Mouse (Mus musculus) embryonic facial prominence, embryonic 12.5 days (tissue): ENCODE measurements around the gene Ropn1. TPM values are rescaled to one million over a fixed set of nuclear protein-coding genes. Genes with fewer than 3 reads are reported as not detected.

Experiments
- ATAC-seq: fragments of 200-750 bp; cut with Nextera tagmentation; 2 replicates; pipeline ENCODE4 v1.8.0; 2017; ENCODE audit not compliant: insufficient number of reproducible peaks, insufficient read depth, low FRiP score, low TSS enrichment
- H3K27ac ChIP-seq: fragments of 300-500 bp; sonication (generic); 2 replicates; pipeline ENCODE4 v1.5.1; 2016; ENCODE audit warnings: mild to moderate bottlenecking
- H3K27me3 ChIP-seq: fragments of 300-500 bp; sonication (generic); 2 replicates; pipeline ENCODE4 v1.6.1; 2016; ENCODE audit warnings: mild to moderate bottlenecking, moderate library complexity
- H3K36me3 ChIP-seq: fragments of 300-500 bp; sonication (generic); 2 replicates; pipeline ENCODE4 v1.6.1; 2016; ENCODE audit warnings: mild to moderate bottlenecking
- H3K4me1 ChIP-seq: fragments of 300-500 bp; sonication (generic); 2 replicates; pipeline ENCODE4 v1.6.1; 2016
- H3K4me2 ChIP-seq: fragments of 300-500 bp; sonication (generic); replicated peaks from 2 replicates; pipeline ENCODE4 v1.6.1; 2016; ENCODE audit warnings: mild to moderate bottlenecking, moderate library complexity
- H3K4me3 ChIP-seq: fragments of 300-500 bp; sonication (generic); 2 replicates; pipeline ENCODE4 v1.5.1; 2016; ENCODE audit warnings: mild to moderate bottlenecking
- H3K9ac ChIP-seq: fragments of 300-500 bp; sonication (generic); 2 replicates; pipeline ENCODE4 v1.6.1; 2016; ENCODE audit warnings: mild to moderate bottlenecking, moderate library complexity
- H3K9me3 ChIP-seq: fragments of 300-500 bp; sonication (generic); 2 replicates; pipeline ENCODE4 v1.6.1; 2016; ENCODE audit warnings: mild to moderate bottlenecking, moderate library complexity
- WGBS: fragments of 180-500 bp; shearing (Covaris S2); methylation state at CpG from one replicate; pipeline ENCODE4 v1.1.7; 2016; 5-methylcytosine and 5-hydroxymethylcytosine counted together
- polyA plus RNA-seq: library from polyadenylated mRNA; unstranded; fragments of >200 nt; fragmentation: Nextera tagmentation; extraction: Ambion mirVana; gene quantifications from 2 replicates; pipeline ENCODE4 v1.2.1, GENCODE M21; 2016

Gene Ropn1
- not detected in 2 replicates for polyA plus RNA-seq

DNA sequence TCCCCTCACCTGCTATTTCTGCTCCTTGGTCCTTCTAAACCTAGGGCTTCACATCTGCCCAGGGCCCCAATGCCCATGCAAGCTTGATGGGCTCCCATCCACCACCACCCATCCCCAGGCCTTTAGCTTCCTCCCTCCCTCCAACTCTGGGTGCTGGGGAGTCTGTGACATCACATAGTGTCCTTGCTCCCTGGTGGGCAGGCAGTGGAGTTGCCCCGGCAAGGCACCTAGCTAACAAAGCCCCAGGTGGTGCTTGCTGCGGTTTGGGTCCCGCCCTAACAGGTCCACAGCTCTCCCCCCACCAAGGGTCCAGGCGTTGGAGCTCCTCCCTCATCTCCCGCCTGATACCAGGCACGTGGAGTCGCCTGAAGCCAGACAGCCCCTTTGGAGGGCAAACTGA lies at the start of gene Ropn1:
Ropn1 (plus strand) TSS at position 301 of the 400 bp plus-strand sequence.
- Histone ChIP-seq H3K27ac (no peak within 1 kb of the TSS), H3K4me1 (no peaks in the 10 kb centered on the region), H3K9me3 (no peaks in the 10 kb centered on the region), H3K9ac (no peak within 1 kb of the TSS), H3K36me3 (no peaks in the 10 kb centered on the region), H3K27me3 (no peaks in the 10 kb centered on the region), H3K4me2 (no peak within 1 kb of the TSS), H3K4me3 (no peak within 1 kb of the TSS)
- no peak for ATAC-seq
- WGBS = 70% methylated on average over 7 of the region's 7 CpGs

DNA sequence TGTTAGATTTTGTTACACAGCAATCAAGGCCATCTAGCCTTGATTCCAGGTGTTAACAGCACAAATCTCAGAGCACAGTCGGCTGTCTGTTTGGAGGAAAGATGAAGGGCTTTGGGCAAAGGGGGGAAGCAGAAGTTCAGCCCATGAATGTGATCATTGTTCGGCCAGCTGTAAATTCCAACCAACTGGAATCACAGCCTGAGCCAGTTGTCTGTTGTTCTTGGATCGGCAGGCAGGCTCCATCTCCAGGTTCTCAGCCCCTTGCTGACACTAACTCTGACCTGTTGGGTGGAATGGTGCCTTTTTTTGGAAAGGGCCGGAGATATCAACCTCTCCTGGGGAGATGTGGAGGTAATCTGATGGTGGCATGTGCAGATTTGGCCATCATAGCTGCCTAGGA lies 47.8 kb upstream of the Ropn1 start:
- WGBS = 49% methylated on average over 4 of the region's 4 CpGs
- H3K4me1 ChIP-seq = no peaks in the 10 kb centered on the region
- no peak overlapping the region for H3K9ac ChIP-seq
- H3K27me3 ChIP-seq = no peaks in the 10 kb centered on the region
- H3K4me2 ChIP-seq = no peak overlapping the region
- H3K4me3 ChIP-seq = no peak overlapping the region
- no peaks in the 10 kb centered on the region for H3K9me3 ChIP-seq
- ATAC-seq = no peak
- no peaks in the 10 kb centered on the region for H3K36me3 ChIP-seq
- H3K27ac ChIP-seq = no peak overlapping the region

DNA sequence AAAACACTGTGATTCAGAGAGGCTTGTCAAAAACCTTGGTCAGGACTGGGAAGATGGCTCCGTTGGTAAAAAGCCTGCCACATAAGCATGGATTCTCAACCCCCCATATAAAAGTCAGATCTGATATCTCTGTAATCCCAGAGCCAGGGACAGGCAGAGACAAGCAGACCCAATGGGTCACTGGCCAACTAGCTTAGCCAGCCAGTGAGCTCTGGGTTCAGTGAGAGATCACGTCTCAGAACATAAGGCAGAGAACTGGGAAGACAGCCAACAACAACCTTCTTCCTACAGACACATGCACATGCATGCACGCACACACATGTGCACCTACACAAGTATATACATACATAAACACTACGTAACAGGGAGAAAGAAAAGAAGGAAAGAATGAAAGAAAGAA lies 46.6 kb upstream of the Ropn1 start:
- Histone ChIP-seq H3K36me3 (no peaks in the 10 kb centered on the region), H3K9ac (no peak overlapping the region), H3K9me3 (no peaks in the 10 kb centered on the region), H3K4me3 (no peak overlapping the region), H3K4me1 (no peaks in the 10 kb centered on the region), H3K27me3 (no peaks in the 10 kb centered on the region), H3K27ac (no peak overlapping the region), H3K4me2 (no peak overlapping the region)
- 70% methylated on average over 4 of the region's 4 CpGs for WGBS
- ATAC-seq = no peak

DNA sequence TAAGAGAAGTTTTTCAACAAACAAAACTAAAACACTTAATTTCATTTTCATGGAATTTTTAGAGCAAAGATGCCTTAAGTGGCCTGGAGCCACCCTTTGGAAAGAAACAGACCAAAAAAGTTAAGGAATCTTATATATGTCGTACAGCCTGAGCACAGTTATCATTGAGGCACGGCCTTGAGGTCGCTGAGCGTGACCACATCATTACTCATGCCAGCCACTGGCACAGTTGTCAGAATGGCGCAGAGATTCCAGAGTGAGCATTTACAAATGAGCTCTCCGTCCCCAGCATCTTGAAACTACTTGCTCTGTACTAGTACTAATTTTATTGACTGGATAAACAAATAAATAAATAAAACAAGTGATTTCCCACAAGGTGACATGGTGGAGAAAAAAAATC lies 45.9 kb upstream of the Ropn1 start:
- WGBS = 68% methylated on average over 6 of the region's 6 CpGs

DNA sequence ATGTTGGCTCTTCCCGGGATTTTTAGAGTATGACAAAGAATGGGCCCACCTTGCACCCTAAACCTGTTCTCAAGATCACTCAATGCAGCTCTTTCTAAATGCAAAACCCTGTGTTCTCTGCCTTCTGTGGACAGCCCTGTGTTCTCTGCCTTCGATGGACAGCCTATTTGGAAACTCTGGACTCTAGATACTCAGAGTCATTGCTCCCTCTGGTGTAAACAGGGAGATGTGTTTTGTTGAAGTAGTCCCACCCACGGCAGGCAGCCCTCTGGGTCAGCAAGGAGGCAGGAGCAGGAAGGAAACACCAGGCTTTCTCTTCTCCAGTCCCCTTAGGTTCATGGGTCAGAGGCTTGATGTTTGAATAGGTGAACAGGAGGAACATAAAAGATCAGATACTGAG lies 44.0 kb upstream of the Ropn1 start:
- Histone ChIP-seq H3K36me3 (no peaks in the 10 kb centered on the region), H3K4me2 (no peak overlapping the region), H3K27ac (no peak overlapping the region), H3K9me3 (no peaks in the 10 kb centered on the region), H3K9ac (no peak overlapping the region), H3K4me3 (no peak overlapping the region), H3K4me1 (no peaks in the 10 kb centered on the region), H3K27me3 (no peaks in the 10 kb centered on the region)
- WGBS = 30% methylated on average over 3 of the region's 3 CpGs
- ATAC-seq = no peak

More for the DNA sequence above, 45.9 kb upstream of the Ropn1 start:
- H3K27ac ChIP-seq = no peak overlapping the region
- H3K9me3 ChIP-seq = no peaks in the 10 kb centered on the region
- no peak for ATAC-seq
- H3K36me3 ChIP-seq = no peaks in the 10 kb centered on the region
- no peak overlapping the region for H3K9ac ChIP-seq
- H3K4me3 ChIP-seq = no peak overlapping the region
- H3K4me1 ChIP-seq = no peaks in the 10 kb centered on the region
- no peak overlapping the region for H3K4me2 ChIP-seq
- no peaks in the 10 kb centered on the region for H3K27me3 ChIP-seq

DNA sequence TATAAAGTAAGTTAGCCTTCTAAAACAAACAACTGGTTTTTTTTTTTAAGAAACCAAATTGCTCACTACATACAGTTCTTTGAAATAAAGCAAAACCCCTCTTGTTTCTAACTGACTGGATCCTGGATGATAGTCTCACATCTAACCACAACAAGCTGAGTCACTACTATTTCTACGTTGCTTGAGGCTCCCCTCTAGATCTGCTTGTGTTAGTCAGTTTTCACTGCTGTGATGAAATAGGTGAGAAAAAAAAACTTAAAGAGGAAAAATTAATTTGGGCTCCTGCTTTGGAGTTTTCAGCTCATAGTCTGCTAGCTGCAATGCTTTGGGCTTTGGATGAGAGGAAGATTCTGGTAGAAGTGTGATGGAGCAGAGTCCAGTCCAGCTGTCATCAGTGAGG lies 39.6 kb upstream of the Ropn1 start:
- Histone ChIP-seq H3K9me3 (peaks cover 6% of the 10 kb centered on the region; the same call in 1 of the 2 replicates), H3K27me3 (no peaks in the 10 kb centered on the region), H3K9ac (no peak overlapping the region), H3K4me1 (no peaks in the 10 kb centered on the region), H3K4me3 (no peak overlapping the region), H3K27ac (no peak overlapping the region), H3K4me2 (no peak overlapping the region), H3K36me3 (no peaks in the 10 kb centered on the region)
- ATAC-seq = no peak
- 85% methylated on average over 1 of the region's 1 CpGs for WGBS

DNA sequence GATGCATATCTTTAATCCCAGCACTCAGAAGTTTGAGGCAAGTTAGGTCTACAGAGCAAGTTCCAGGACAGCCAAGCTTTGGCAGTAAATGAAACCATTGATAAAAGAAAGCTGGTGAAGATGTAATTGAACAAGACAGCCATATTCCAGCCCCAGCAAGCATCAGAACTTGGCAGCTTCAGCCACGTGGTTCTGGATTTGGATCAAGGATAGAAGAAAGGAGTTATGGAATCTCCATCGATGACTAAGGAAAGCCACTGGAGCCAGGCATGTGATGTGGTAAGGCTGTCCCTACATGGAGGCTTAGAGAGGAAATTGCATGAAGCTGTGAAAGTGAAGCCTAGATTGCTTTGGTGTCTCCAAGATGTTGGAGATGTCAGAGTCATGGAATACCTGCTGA lies 35.7 kb upstream of the Ropn1 start:
- Histone ChIP-seq H3K27ac (no peak overlapping the region), H3K4me2 (no peak overlapping the region), H3K36me3 (no peaks in the 10 kb centered on the region), H3K9me3 (peaks cover 9% of the 10 kb centered on the region), H3K4me3 (no peak overlapping the region), H3K4me1 (no peaks in the 10 kb centered on the region), H3K9ac (no peak overlapping the region), H3K27me3 (no peaks in the 10 kb centered on the region)
- no peak for ATAC-seq
- 79% methylated on average over 2 of the region's 2 CpGs for WGBS

DNA sequence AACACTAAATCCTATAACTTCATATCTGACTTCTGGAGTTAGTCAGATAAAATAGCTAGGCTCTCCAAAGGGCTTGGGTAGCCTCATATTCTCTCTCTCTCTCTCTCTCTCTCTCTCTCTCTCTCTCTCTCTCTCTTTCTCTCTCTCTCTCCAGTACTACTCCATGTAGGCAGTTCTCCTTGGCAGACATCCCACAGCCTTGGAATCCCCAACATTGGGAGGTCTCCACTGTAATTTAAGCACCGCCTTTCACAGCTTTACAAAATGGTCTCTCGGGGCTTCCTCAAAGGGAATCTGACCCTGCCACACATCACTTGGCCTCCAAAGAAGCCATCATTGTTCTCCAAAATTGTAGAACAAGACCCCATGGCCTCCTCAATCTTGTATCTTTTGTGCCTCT lies 22.1 kb upstream of the Ropn1 start:
- no peaks in the 10 kb centered on the region for H3K9me3 ChIP-seq
- H3K4me2 ChIP-seq = no peak overlapping the region
- H3K9ac ChIP-seq = no peak overlapping the region
- ATAC-seq = no peak
- H3K27ac ChIP-seq = no peak overlapping the region
- 60% methylated on average over 2 of the region's 2 CpGs for WGBS
- no peak overlapping the region for H3K4me3 ChIP-seq
- H3K27me3 ChIP-seq = no peaks in the 10 kb centered on the region
- no peaks in the 10 kb centered on the region for H3K36me3 ChIP-seq
- no peaks in the 10 kb centered on the region for H3K4me1 ChIP-seq

DNA sequence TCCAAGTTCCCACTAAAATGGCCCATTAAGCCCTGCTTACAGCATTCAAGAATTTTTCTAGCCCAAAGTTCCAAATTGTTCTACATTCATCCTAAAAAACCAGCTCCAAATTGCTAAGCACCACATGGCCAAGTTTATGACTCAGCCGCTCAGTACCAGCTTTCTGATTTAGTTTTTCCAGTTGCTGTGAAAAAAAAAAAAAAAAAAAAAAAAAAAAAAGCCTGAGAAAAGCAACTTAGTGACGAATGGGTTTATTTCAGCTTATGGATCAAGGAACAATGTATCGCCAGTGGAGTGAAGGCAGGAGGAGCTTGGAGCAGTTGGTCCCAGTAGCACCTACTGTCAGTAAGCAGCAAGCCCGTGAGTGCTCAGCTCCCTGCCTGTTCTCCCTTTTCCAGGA lies 21.3 kb upstream of the Ropn1 start:
- H3K4me1 ChIP-seq = no peaks in the 10 kb centered on the region
- WGBS = 81% methylated on average over 4 of the region's 4 CpGs
- H3K27me3 ChIP-seq = no peaks in the 10 kb centered on the region
- ATAC-seq = no peak
- no peak overlapping the region for H3K27ac ChIP-seq
- no peaks in the 10 kb centered on the region for H3K9me3 ChIP-seq
- no peak overlapping the region for H3K9ac ChIP-seq
- H3K36me3 ChIP-seq = no peaks in the 10 kb centered on the region
- no peak overlapping the region for H3K4me3 ChIP-seq
- no peak overlapping the region for H3K4me2 ChIP-seq

DNA sequence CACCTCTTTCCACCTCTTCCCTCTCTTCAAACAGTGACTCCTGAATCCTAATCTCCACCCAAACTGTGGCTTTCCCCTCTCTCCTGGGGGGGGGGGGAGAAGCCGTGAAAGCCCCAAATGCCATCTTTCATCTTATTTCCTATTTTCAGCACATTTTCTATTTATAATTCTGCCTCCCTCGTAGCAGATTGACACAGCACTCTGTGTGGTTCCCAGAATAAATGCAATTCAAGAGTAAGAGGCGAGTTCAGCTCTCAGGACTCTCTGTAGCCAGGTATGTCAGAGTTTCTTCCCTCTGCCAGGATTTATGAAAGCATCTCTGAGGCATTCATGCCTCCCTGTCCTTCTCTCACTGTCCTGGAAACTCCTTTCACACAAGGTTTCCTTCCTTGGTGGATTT lies 14.2 kb upstream of the Ropn1 start:
- H3K4me1 ChIP-seq = no peaks in the 10 kb centered on the region
- ATAC-seq = no peak
- 77% methylated on average over 3 of the region's 3 CpGs for WGBS

DNA sequence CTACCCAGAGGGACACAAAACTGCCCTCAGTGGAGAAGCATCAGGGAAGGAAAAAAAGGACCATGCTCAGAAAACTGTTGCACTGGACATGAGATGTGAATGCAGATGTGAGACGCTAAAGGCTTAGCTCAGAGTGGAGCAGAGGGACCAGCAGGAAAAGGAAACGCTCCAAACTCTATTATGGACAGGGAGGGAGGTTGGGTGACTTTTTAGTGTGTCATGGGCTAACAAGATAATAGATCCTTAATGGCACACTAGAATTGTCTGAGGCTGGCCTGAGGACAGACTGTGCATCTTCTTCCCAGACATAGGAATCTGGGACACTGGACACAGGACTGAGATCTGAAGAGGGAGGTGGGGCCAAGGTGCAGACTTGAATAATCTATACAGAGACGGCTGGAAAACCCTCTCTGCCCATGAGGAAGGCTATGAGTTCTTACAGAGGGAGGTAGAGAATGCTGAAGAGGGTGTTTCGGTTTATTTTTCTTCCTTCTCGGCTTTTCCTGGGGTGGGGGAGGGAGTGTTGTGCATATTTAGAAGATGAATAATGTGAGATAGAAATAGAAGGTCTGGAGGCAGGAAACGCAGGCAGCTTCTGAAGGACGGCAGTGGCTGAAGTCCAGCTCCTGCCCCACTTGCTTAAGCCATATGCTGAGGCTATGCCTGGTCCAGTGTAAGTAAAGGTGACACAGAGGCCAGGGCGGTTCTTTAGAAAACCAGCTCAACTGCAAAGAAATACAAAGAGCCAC lies 6.0 kb upstream of the Ropn1 start:
- Histone ChIP-seq H3K4me1 (no peaks in the 10 kb centered on the region), H3K4me3 (no peak overlapping the region), H3K9me3 (no peaks in the 10 kb centered on the region), H3K27me3 (no peaks in the 10 kb centered on the region), H3K27ac (no peak overlapping the region), H3K4me2 (no peak overlapping the region), H3K9ac (no peak overlapping the region), H3K36me3 (no peaks in the 10 kb centered on the region)
- no peak for ATAC-seq
- WGBS = 63% methylated on average over 8 of the region's 8 CpGs

More for the DNA sequence above, 14.2 kb upstream of the Ropn1 start:
- no peak overlapping the region for H3K9ac ChIP-seq
- H3K4me2 ChIP-seq = no peak overlapping the region
- no peak overlapping the region for H3K27ac ChIP-seq
- no peaks in the 10 kb centered on the region for H3K36me3 ChIP-seq
- H3K27me3 ChIP-seq = no peaks in the 10 kb centered on the region
- no peaks in the 10 kb centered on the region for H3K9me3 ChIP-seq
- H3K4me3 ChIP-seq = no peak overlapping the region

DNA sequence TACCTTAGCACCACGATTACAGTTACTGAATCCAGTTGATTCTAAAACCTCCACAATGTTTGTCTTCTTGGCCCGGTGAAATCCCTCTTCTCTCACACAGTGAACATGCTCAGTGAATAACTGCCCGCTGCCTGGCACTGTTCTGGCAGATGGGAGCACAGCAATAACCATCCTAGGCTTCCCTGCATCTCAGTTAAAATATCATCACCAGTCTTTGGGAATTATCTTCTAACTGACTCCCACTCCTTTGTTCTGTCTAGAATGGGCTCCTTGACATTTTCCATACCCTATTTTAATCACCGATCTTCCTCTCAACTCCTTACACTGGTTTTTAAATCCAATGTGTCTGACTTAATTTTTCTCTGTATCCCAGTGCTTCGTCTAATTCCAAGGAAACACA lies 3.3 kb downstream of the Ropn1 start:
- Histone ChIP-seq H3K4me1 (peaks cover 2% of the 10 kb centered on the region; the same call in 1 of the 2 replicates), H3K4me2 (no peak overlapping the region), H3K9ac (no peak overlapping the region), H3K9me3 (no peaks in the 10 kb centered on the region), H3K27me3 (no peaks in the 10 kb centered on the region), H3K36me3 (no peaks in the 10 kb centered on the region), H3K27ac (no peak overlapping the region), H3K4me3 (no peak overlapping the region)
- ATAC-seq = no peak
- WGBS = 92% methylated on average over 5 of the region's 5 CpGs
